Mouse (Mus musculus): ENCODE data around the gene Rab30.
"Not testable (repeated sequence)": the region's sequence is repeated elsewhere in the genome, so short reads cannot be mapped to it uniquely, and the experiment has no call there.

Rab30 gene

GRCm38 (mm10) chr7:92741152-92741860 lies at the start of gene Rab30:
Gene Rab30, plus strand, starts transcription at chr7:92741603.
- DNase-seq (ENCODE audit: extremely low read depth, insufficient read length, low spot score): peak; percentile 93

DNA sequence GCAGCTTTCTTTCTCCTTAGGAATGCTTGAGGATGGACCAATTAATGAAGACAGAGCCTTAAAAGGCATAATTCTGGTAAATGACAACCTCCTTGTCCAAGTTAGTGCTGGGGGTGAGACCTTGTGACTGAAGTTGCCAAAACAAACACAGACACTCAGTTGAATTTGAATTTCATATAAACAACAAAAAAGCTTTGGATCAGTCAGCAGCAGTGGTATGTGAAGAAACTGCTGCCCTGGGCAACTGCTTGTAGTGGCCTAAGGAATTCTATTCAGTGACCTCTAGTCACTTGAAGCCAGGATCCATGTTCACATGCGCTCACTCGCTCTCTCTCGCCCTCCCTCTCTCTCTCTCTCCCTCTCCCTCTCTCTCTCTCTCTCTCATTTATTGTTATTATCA lies 45.0 kb upstream of the Rab30 start:
- DNase-seq (ENCODE audit: extremely low read depth, insufficient read length, low spot score): no peak

- peak; percentile 60 for DNase-seq (ENCODE audit: extremely low read depth, insufficient read length, low spot score)
Observed at GRCm38 (mm10) chr7:92698770-92699169, 42.6 kb upstream of the Rab30 start.

GRCm38 (mm10) chr7:92703661-92704060 lies 37.7 kb upstream of the Rab30 start:
- DNase-seq (ENCODE audit: extremely low read depth, insufficient read length, low spot score): peak; percentile 32

DNA sequence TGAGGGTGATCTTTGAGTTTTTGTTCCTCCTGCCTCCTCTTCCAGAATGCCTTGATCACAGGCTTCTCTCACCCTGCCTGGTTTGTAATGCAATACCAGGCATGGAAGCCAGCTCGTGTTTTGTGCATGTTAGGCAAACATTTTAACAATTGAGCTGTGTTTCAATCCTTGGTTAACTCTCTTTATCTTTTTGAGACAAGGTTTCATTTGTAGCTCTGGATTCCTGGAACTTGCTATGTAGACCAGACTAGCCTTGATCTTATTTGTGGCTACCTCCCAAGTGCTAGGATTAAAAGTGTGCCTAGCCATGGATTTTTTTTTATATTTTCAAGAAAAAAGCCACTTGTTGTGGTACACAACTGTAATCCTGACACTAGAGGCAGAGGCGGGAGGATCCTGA lies 35.9 kb upstream of the Rab30 start:
- DNase-seq (ENCODE audit: extremely low read depth, insufficient read length, low spot score): no peak

GRCm38 (mm10) chr7:92706711-92707110 lies 34.7 kb upstream of the Rab30 start:
- no peak for DNase-seq (ENCODE audit: extremely low read depth, insufficient read length, low spot score)

DNA sequence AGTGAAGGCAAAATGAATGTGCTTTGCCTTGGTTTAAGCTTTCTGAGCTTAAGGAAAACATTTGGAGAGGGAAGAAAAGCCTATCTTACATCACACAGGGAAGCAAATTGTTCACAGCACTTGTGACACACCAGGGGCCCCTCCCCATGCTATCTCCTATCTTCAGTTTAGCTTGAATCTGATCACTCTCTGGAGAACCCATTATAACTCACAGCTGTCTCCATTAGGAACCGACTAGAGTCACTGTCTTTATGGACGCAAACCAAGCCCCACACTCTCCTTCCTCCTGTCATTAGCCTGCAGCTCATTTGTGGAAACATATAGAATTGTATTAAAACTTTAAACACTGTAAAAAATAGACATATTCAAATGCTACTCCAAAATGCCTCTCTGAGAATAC lies 31.8 kb upstream of the Rab30 start:
- DNase-seq (ENCODE audit: extremely low read depth, insufficient read length, low spot score): no peak

DNA sequence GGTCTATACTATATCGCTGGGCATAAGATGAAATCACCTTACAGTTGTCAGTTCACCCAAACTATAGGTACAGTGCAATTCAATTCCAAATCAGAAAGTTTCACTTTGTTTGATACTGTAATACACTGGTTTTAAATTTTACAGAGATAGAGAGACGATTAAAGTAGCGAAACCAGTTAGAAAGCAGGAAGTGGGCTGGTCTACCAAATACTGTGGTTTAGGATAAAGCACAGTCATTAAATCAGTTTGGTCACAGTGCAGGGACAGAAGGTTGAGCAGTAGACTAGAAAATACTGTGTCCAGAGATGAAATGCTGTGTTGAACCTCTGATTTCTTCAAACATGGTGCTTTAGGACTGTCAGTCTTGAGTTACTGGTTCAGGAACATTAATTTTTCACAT lies 29.8 kb upstream of the Rab30 start:
- no peak for DNase-seq (ENCODE audit: extremely low read depth, insufficient read length, low spot score)

GRCm38 (mm10) chr7:92715055-92715454 lies 26.3 kb upstream of the Rab30 start:
- DNase-seq (ENCODE audit: extremely low read depth, insufficient read length, low spot score): peak; percentile 63

DNA sequence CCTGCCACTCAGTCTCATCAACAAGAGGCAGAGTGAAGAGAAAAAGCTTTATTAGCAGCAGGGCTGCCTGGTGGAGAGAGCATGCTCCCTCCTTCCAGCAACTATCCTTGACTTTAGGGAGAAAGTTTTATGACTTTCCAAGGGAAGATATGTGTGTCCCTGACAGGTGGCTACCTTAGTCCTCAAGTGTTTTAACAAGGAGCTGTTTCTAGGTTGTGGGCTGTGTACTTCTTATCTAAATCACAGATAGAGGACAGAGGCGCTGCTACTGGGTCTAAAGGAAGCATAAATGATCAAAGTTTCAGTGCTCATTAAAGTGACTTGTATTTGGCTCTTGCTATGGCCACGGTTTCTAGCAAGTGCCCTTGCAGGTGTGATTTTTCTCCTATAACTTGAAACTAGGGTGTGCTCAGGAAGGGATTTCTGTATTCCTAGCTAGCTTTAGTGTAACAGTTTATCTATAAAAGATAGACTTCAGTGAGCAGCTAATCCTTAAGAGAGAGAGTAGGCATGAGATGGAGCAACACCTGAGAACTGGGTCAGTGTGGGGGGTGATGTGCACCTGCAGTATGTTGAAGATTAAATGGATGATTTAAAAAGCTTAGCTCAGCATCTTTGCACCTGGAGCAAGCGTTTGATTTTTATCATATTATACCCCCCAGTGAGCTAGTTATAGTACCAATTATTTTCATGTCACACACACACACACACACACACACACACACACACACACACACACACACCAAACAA lies 21.1 kb upstream of the Rab30 start:
- DNase-seq (ENCODE audit: extremely low read depth, insufficient read length, low spot score): no peak

DNA sequence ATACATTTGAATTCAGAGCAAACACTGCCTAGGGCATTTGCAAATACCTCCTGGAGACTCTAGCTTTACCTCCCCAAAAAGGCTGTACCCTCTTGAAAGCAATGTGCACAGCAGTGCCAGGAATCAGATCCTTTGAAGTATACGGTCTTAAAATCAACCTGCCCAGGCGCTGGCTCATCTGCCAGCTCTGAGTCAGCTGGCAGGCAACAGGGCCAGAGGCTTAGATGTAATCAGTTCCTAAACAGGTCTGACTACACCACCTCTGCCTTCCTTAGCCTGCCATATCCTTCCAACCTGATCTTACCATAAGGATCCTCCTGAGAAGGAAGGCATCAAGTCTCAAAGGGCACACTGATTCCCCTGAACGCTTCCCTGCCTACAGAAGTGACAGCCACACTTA lies 17.7 kb upstream of the Rab30 start:
- DNase-seq (ENCODE audit: extremely low read depth, insufficient read length, low spot score): no peak

DNA sequence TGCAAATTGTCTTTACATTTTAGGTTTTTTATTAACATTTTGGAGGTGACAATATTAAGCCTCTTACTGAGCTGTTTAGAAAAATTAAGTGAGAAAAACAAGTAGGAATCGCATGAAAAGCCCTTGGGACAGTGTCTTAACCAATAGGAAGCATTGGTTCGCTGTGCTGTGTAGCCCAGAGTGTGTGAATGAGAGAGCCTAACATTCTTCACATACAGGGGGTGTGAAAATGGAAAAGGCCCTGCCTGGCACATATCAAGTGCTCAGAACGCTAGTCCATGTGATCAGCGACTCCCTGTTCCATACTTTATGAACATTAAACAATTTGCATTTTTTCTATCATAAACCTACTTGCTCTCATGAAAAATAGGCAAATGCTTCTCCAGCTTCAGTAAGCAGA lies 17.1 kb upstream of the Rab30 start:
- no peak for DNase-seq (ENCODE audit: extremely low read depth, insufficient read length, low spot score)

DNA sequence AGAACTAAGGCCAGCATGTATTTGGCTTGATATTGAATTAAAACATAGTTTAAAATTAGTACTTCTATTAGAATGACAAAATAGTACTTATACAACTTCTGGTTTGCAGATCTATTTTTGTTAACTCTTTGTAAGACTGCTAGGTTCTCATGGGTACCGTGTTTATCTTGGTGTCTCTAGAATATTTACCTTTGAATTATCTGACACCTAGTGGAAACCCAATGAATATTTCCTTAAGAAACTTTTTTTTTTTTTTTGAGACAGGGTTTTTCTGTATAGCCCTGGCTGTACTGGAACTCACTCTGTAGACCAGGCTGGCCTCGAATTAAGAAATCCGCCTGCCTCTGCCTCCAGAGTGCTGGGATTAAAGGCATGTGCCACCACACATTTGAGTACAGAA lies 11.8 kb upstream of the Rab30 start:
- not testable (repeated sequence) for DNase-seq (ENCODE audit: extremely low read depth, insufficient read length, low spot score)

DNA sequence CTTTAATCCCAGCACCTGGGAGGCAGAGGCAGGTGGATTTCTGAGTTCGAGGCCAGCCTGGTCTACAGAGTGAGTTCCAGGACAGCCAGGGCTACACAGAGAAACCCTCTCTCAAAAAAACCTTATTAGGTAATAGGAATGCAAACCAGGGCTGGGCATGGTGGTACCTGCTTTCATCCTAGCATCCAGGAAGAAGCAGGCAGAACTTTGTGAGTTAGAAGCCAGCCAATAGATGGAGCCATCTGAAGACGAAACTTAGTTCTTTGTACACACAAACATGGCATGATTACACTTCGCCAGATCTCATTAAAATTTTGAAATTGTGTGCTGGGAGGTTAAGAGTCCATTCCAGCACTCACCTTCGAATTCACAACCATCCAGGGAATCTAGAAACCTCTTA lies 10.9 kb upstream of the Rab30 start:
- no peak for DNase-seq (ENCODE audit: extremely low read depth, insufficient read length, low spot score)

DNA sequence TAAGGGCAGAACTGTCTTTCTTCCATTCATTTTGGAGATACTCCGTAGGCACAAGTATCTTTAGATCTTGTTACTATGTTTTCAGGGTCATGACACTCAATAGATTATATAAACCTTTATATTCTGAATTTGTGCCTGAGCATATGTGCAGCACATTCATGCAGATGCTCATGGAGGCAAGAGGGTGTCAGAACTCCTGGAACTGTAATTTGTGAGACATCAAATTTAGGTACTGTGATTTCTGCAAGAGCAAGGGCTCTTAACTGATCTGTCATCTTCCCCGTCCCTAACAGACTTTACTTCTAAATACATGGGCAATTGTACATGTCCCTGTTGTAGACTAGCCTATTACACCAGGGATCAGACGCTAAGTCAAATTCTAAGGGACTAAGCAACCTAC lies 10.4 kb upstream of the Rab30 start:
- DNase-seq (ENCODE audit: extremely low read depth, insufficient read length, low spot score): no peak

GRCm38 (mm10) chr7:92732136-92732535 lies 9.3 kb upstream of the Rab30 start:
- DNase-seq (ENCODE audit: extremely low read depth, insufficient read length, low spot score): no peak

GRCm38 (mm10) chr7:92737560-92737959 lies 3.8 kb upstream of the Rab30 start:
- DNase-seq (ENCODE audit: extremely low read depth, insufficient read length, low spot score): peak; percentile 42

DNA sequence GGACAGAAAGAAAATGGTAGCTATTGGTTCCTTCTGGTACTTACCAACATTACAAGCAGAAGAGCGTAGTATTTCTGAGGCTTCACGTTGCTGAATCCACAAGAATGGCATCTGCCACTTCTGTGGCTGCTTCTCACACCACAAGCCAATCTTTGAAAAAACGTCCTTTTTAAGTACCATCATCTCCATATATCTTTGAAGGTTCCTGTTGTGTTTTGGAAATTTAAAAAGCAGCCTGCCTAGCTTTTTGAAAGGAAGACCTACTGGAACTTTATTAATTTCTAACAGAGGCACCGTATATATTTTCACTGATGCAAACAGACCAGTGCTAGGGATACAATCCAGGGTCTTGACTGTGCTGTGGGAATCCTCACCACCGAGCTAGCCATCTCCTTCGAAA lies 1.4 kb upstream of the Rab30 start:
- no peak for DNase-seq (ENCODE audit: extremely low read depth, insufficient read length, low spot score)

- no peak for DNase-seq (ENCODE audit: extremely low read depth, insufficient read length, low spot score)
Observed at GRCm38 (mm10) chr7:92740411-92741115, 840 bp upstream of the Rab30 start.

- DNase-seq (ENCODE audit: extremely low read depth, insufficient read length, low spot score): no peak
Observed at GRCm38 (mm10) chr7:92741861-92742249, 452 bp downstream of the Rab30 start.

DNA sequence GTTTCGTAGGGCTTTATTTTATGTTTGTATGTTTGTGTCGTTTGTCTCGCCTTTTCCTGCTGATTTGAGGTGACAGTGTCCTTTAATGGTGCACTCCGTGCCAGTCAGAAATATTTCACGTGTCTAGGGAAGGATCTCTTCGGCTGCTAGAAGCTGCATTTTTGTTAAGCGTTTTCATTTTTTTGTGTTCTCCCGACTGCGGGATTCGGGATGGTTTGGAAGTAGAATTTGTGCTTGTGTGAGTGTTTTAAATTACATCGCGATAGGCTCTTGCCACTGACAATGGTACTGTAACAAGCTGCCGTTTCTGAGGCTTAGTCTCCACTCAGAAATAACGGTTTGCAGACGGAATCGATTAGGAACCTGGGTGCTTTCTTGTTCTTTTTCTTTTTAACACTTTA lies 938 bp downstream of the Rab30 start:
- no peak for DNase-seq (ENCODE audit: extremely low read depth, insufficient read length, low spot score)

- no peak for DNase-seq (ENCODE audit: extremely low read depth, insufficient read length, low spot score)
Observed at GRCm38 (mm10) chr7:92742774-92743173, 1.4 kb downstream of the Rab30 start.
